Mouse (Mus musculus): Measurements from ENCODE around the gene Pepd. TPM values are rescaled to one million over a fixed set of nuclear protein-coding genes. Genes with fewer than 3 reads are reported as not detected.

The Pepd gene
- 10 to 100 TPM; 56.6 to 58.9 TPM for total RNA-seq (2021)
- long read RNA-seq, experiment 1, transcript Pepd-202 (3 exons, 1,043 nt), result minor isoform, 15 of 163 reads
- long read RNA-seq, experiment 1, transcript Pepd-201 (15 exons, 1,881 nt), result major isoform, 129 of 163 reads
- long read RNA-seq, experiment 1, partial matches to known transcripts, result 14 of 163 reads
- long read RNA-seq, experiment 1, other reads (novel, unspliced or antisense), result 5 of 163 reads
- long read RNA-seq, experiment 2, transcript Pepd-201 (15 exons, 1,881 nt), result major isoform, 69 of 94 reads
- long read RNA-seq, experiment 2, transcript Pepd-202 (3 exons, 1,043 nt), result minor isoform, 13 of 94 reads
- long read RNA-seq, experiment 2, partial matches to known transcripts, result 6 of 94 reads
- long read RNA-seq, experiment 2, other reads (novel, unspliced or antisense), result 3 of 94 reads

- peak; percentile 95 for DNase-seq
Measured at GRCm38 (mm10) chr7:34911919-34912897, at the start of gene Pepd. Pepd (plus strand) TSS chr7:34912379.

GRCm38 (mm10) chr7:34867289-34867688 is 44.9 kb upstream of the Pepd start:
- DNase-seq, result no peak

GRCm38 (mm10) chr7:34869693-34870092 is 42.5 kb upstream of the Pepd start:
- DNase-seq, result no peak

- no peak for DNase-seq
Measured at GRCm38 (mm10) chr7:34876787-34877186, 35.4 kb upstream of the Pepd start.

GRCm38 (mm10) chr7:34877820-34878219 is 34.4 kb upstream of the Pepd start:
- no peak for DNase-seq

- peak; percentile 10 for DNase-seq
Measured at GRCm38 (mm10) chr7:34888441-34888840, 23.7 kb upstream of the Pepd start.

- DNase-seq, result no peak
Measured at GRCm38 (mm10) chr7:34888891-34889290, 23.3 kb upstream of the Pepd start.

- no peak for DNase-seq
Measured at GRCm38 (mm10) chr7:34892845-34893244, 19.3 kb upstream of the Pepd start.

GRCm38 (mm10) chr7:34896461-34896860 is 15.7 kb upstream of the Pepd start:
- DNase-seq, result no peak

GRCm38 (mm10) chr7:34897058-34897457 is 15.1 kb upstream of the Pepd start:
- peak; percentile 20 for DNase-seq

GRCm38 (mm10) chr7:34910096-34911066 is 1.8 kb upstream of the Pepd start:
- no peak for DNase-seq

GRCm38 (mm10) chr7:34913956-34914355 is 1.8 kb downstream of the Pepd start:
- no peak for DNase-seq

- DNase-seq, result no peak
Measured at GRCm38 (mm10) chr7:34915555-34915954, 3.4 kb downstream of the Pepd start.

- DNase-seq, result no peak
Measured at GRCm38 (mm10) chr7:34917558-34917957, 5.4 kb downstream of the Pepd start.

GRCm38 (mm10) chr7:34917998-34918397 is 5.8 kb downstream of the Pepd start:
- no peak for DNase-seq

- no peak for DNase-seq
Measured at GRCm38 (mm10) chr7:34918416-34918815, 6.2 kb downstream of the Pepd start.

- DNase-seq, result no peak
Measured at GRCm38 (mm10) chr7:34919054-34919453, 6.9 kb downstream of the Pepd start.

GRCm38 (mm10) chr7:34919809-34920208 is 7.6 kb downstream of the Pepd start:
- DNase-seq, result peak; percentile 39

- peak; percentile 80 for DNase-seq
Measured at GRCm38 (mm10) chr7:34925208-34925607, 13.0 kb downstream of the Pepd start.

- no peak for DNase-seq
Measured at GRCm38 (mm10) chr7:34925956-34926355, 13.8 kb downstream of the Pepd start.

GRCm38 (mm10) chr7:34929614-34930262 is 17.6 kb downstream of the Pepd start:
- DNase-seq, result peak; percentile 31
